Mouse (Mus musculus) urinary bladder, adult 18-20 months (tissue): ENCODE results near the gene Ppp2r2c.

Experiments used
- DNase-seq, 2 experiments: peaks; one replicate each; pipeline ENCODE4 v3.0.0; 2022; ENCODE audit warnings: low spot score in 2 of 2, mixed read lengths in 2 of 2

Ppp2r2c gene

DNA sequence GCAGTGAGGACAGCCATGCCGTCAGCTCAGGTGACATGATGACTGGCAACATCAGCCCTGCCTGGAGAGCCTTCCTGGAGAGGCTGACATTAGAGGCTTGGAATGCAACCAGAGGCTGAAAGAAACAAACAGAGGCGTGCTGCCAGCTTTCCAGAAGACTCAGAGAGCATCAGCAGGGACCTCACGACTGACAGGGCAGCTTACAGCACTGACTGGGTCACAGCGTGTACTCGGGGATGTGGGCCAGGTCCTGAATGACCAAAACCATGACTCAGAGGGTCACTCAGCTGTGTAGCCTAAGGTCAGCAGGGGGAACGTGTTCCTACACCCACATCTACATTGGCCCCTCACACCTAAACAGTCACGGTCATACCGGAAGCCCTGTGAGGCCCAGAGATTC is 110.7 kb downstream of the Ppp2r2c start:
- DNase-seq: no peak

GRCm38 (mm10) chr5:36979631-36980030 is 111.3 kb downstream of the Ppp2r2c start:
- no peak for DNase-seq

GRCm38 (mm10) chr5:36982271-36982670 is 114.0 kb downstream of the Ppp2r2c start:
- no peak for DNase-seq

- DNase-seq: no peak
Measured at GRCm38 (mm10) chr5:36986617-36987016, 118.3 kb downstream of the Ppp2r2c start.

DNA sequence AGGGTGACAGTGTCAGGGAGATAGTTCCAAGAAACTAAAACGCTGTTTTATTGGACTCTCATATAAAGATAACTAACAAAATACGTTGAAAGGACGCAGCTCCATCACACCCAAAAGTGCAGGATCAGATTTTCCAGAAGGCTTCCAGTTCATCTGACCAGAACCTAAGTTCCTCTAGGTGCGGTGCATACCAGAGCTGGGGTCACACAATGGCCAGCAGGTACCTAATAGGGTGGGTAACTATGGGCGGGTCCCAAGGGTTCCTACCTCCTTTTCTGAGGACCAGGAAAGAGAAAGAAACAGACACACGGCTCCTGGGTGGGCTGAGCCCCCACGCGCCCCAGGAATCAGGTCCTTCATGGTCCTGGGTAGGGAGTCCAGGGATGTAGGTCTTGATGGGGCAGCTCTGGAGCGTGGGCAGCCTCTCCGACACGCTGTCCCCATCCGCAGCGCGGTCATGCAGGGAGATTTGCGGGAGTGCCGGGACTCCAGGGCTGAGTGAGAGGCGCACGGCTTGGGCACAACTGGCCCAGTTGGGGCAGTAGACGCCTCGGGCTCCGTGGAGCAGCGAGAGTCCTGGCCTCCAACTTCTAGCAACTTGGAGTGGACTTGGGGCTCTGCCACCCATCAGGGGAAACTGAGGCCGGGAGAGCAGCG is 119.9 kb downstream of the Ppp2r2c start:
- DNase-seq: peak in 1 of 2 experiments; percentile 12

DNA sequence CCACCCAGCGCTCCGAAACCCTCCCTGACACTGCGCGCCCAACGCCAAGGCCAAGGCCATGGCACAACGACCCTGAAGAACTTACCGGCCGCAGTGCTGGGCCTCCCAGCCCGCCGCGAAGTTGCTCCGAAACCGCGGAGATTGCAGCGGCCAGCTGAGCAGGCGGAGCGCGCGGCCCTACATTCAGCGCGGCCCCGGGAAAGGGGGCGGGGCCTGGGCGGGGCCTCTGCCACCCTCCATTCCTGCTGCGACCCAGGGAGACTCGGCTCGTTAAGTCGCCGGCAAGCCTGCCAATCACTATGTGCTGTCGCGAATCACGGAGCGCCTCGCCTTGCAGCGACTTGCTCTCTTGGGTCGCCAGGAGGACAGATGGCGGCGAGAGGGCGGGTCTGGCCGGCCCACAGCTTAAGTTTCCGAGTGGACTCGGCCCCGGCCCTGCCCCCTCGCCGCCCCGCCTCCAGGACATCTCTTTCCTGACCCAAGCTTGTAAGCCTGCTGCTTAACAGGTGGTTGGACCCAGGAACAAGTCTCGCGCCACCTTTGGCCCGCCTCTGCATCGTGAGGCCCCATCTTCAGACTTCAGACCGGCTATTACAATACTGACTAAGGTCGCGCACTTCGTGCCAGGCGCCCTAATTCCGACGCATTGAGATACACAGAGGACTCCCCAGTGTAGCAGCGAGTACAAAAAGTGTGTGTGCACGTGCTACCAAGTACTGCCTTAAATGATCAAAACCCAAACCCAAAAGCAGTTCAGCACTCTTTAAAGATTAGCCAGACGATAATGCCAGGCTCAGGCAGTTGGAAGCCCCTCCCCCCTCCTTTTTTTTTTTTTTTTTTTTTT is 120.7 kb downstream of the Ppp2r2c start, which contains the start of gene Wfs1:
Wfs1 (minus strand) TSS at position 425 of the 844 bp plus-strand sequence.
- peak; percentile 85 to 98 for DNase-seq

DNA sequence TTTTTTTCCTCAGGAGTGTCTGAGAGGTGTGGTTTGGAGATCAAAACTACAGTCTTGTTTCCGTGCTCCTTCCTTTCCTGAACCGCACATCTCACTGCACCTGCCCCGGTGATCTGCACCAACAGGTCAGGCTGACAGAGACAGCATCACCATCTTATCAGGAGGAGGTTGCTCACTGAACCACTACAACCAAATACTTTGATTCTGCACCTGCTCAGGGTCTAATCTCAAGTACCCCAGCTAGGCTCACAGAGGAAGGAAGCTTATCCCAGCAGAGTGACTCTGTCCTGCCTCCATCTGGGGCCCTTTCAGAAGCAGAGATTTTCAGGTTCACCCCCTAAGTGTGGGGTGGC is 121.3 kb downstream of the Ppp2r2c start:
- no peak for DNase-seq

- no peak for DNase-seq
Measured at GRCm38 (mm10) chr5:36990196-36990595, 121.9 kb downstream of the Ppp2r2c start.

DNA sequence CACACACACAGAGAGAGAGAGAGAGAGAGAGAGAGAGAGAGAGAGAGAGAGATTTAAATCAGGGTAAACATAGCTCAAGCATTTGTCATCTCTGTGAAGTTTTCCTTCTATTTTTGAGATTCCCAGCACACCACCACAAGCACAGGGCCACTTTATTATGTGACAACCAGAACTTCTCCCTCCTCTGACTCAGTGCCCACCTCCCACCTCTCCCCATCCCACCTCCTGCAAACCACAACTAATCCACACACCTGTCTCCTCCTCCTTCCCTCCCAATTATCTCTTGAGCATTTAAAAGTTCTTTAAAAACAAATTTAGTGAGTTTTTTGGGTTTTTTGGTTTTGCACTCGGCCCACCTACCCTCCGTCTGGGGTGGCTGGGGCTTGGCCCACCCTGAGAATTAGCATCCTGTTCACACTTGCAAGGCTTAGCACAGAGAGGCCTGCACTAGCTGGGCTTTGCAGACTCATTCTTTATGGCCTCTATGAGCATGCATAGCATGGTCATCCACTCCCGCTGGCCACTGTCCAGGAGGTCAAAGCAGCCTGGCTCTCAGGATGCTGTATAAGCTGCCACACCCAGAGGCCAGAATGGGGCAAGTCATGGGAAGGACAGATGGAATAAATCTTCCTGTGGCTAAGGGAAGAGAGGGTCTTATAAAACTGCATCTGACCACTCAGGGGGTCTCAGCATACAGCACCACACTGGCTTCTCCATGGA is 122.5 kb downstream of the Ppp2r2c start:
- no peak for DNase-seq

- DNase-seq: no peak
Measured at GRCm38 (mm10) chr5:36996410-36996809, 128.1 kb downstream of the Ppp2r2c start.

DNA sequence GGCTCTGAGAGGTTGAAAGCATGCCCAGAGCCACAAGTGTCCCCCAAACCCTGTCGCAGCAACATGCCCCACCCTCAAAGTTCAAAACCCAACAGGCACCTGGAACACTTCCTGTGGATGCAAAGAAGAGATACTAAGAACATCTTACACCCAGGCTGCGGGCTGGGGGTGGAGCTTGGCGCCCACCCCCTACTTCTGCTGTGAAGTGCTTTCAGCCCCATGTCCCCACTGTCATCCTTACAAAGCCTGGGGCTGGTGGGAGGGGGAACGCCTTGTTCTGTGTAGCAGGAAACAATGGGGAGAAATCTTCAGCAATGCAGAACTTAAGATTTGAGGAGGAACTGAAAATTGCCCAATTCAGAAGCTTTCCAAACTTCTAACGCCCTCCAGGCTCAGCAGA is 129.7 kb downstream of the Ppp2r2c start:
- no peak for DNase-seq

DNA sequence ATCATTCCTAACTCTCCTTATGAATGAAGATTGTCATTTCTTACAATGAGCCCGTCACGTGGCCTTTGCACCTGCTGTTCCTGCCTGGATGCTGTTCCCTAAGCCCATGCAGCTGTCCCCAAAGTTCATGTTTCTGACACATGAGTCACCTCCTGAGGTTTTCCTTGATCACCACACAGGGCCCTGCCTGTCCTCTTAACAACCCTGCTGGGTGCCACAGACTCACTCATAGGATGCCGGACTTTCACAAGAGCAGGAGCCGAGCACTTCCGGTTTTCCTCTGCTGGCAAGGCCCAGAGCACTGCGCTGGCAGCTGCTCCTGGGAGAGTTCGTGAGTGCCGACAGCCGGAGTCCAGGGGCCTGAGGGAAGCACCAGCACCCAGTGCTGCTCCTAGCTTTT is 132.7 kb downstream of the Ppp2r2c start:
- no peak for DNase-seq

- peak; percentile 53 to 62 for DNase-seq
Measured at GRCm38 (mm10) chr5:37002001-37002400, 133.7 kb downstream of the Ppp2r2c start.
